8 mouse cellular contexts compared by ENCODE assay signal in the genomic region with DNA sequence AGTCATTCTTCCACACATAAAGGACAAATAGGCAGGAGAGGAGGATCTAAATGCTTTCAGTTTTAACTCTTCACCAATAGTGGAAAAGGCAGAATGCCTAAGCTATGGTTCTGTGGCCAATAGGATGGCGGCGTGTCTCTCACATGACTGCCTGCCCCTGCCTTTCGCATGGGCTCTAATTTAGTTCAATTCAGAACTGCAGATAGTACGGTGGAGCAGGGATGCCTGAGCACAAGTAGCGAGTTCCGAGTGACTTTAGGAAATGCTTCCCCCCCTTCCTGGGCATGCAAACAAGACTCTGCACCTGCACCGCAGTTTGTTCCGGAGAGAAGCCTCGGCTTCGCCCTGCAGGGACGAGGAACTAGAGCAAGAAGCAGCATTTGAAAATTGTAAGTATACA.
DNase-seq lines count a peak whose midpoint lies in the region; ATAC-seq and TF ChIP-seq lines count a peak whose summit lies in the region.

No protein-coding gene starts in this region.

- peak; percentile 95 for ATAC-seq in embryonic facial prominence, embryonic 14.5 days (ENCODE audit: low read depth)
- ATAC-seq in midbrain, embryonic 12.5 days (ENCODE audit: low FRiP score, low read depth), result peak; percentile 91

- H3K9me3 ChIP-seq in embryonic facial prominence, embryonic 14.5 days (ENCODE audit: control insufficient read depth, low read length), result no peaks in the 10 kb centered on the region
- H3K9me3 ChIP-seq in limb, embryonic 10.5 days (replicated peaks), result no peaks in the 10 kb centered on the region
- H3K9me3 ChIP-seq in midbrain, embryonic 12.5 days, result no peaks in the 10 kb centered on the region

- peak overlapping the region; percentile 85 for H3K9ac ChIP-seq in embryonic facial prominence, embryonic 14.5 days (ENCODE audit: low read depth, low read length)
- H3K9ac ChIP-seq in midbrain, embryonic 12.5 days (replicated peaks), result peak overlapping the region; percentile 73

- H3K4me1 ChIP-seq in bone marrow, adult 2 months (ENCODE audit: control insufficient read depth, insufficient read depth, low read length), result no peaks in the 10 kb centered on the region; the same call in 1 of the 2 replicates
- H3K4me1 ChIP-seq in embryonic facial prominence, embryonic 14.5 days (ENCODE audit: control insufficient read depth, insufficient read depth, low read length), result peaks cover 22% of the 10 kb centered on the region
- peaks cover 36% of the 10 kb centered on the region for H3K4me1 ChIP-seq in limb, embryonic 10.5 days
- H3K4me1 ChIP-seq in midbrain, embryonic 12.5 days, result peaks cover 17% of the 10 kb centered on the region; the same call in 1 of the 2 replicates

- peak overlapping the region; percentile 91 for H3K4me3 ChIP-seq in bone marrow, adult 2 months (replicated peaks; ENCODE audit: control insufficient read depth, low read depth, low read length)
- peak overlapping the region; percentile 78 for H3K4me3 ChIP-seq in embryonic facial prominence, embryonic 14.5 days (ENCODE audit: low read depth, low read length)
- H3K4me3 ChIP-seq in limb, embryonic 10.5 days, result peak overlapping the region; percentile 70
- peak overlapping the region; percentile 68 for H3K4me3 ChIP-seq in midbrain, embryonic 12.5 days

- DNase-seq in 3134 (ENCODE audit: extremely low read depth, insufficient read length, low spot score), result peak; percentile 77
- DNase-seq in embryonic facial prominence, embryonic 14.5 days (ENCODE audit: low spot score), result peak; percentile 98
- peak; percentile 90 to 92 for DNase-seq in heart, adult 18-20 months
- peak; percentile 81 for DNase-seq in kidney, adult 18-20 months
- DNase-seq in limb, embryonic 10.5 days (ENCODE audit: low spot score), result peak; percentile 79
- DNase-seq in skeletal muscle tissue, adult 2 months (ENCODE audit: low read depth, low spot score), result peak; percentile 79

- H3K4me2 ChIP-seq in embryonic facial prominence, embryonic 14.5 days (ENCODE audit: low read depth, low read length), result peak overlapping the region; percentile 75
- peak overlapping the region; percentile 60 for H3K4me2 ChIP-seq in midbrain, embryonic 12.5 days (replicated peaks)

- H3K36me3 ChIP-seq in embryonic facial prominence, embryonic 14.5 days (ENCODE audit: control insufficient read depth, insufficient read depth, low read length), result no peaks in the 10 kb centered on the region
- H3K36me3 ChIP-seq in limb, embryonic 10.5 days, result peaks cover 10% of the 10 kb centered on the region
- no peaks in the 10 kb centered on the region for H3K36me3 ChIP-seq in midbrain, embryonic 12.5 days

- no peaks in the 10 kb centered on the region for H3K27me3 ChIP-seq in embryonic facial prominence, embryonic 14.5 days (replicated peaks; ENCODE audit: control insufficient read depth, insufficient read depth, low read length)
- H3K27me3 ChIP-seq in limb, embryonic 10.5 days (ENCODE audit: low read depth, poor library complexity, severe bottlenecking), result no peaks in the 10 kb centered on the region
- no peaks in the 10 kb centered on the region for H3K27me3 ChIP-seq in midbrain, embryonic 12.5 days

- TF ChIP-seq CTCF in bone marrow, adult 2 months (IDR thresholded peaks at IDR 0.05; ENCODE audit: control insufficient read depth, insufficient read depth, low read length), result no peak

- peak overlapping the region; percentile 72 for H3K27ac ChIP-seq in bone marrow, adult 2 months (ENCODE audit: control insufficient read depth, insufficient read depth, low read depth, low read length, poor library complexity)
- H3K27ac ChIP-seq in embryonic facial prominence, embryonic 14.5 days (replicated peaks; ENCODE audit: low read depth, low read length), result peak overlapping the region; percentile 98
- H3K27ac ChIP-seq in limb, embryonic 10.5 days, result peak overlapping the region; percentile 92
- H3K27ac ChIP-seq in midbrain, embryonic 12.5 days (replicated peaks), result peak overlapping the region; percentile 92

- WGBS in bone marrow, adult 2 months, result under 1% methylated on average over 11 of the region's 11 CpGs
- whole genome bisulfite sequencing in embryonic facial prominence, embryonic 14.5 days, result under 1% methylated on average over 11 of the region's 11 CpGs
- 2% methylated on average over 11 of the region's 11 CpGs for WGBS in limb, embryonic 10.5 days
- 1% methylated on average over 11 of the region's 11 CpGs for WGBS in midbrain, embryonic 12.5 days

- no peak; the same call in 1 of the 2 replicates for TF ChIP-seq POLR2A in bone marrow, adult 2 months (IDR thresholded peaks at IDR 0.05; ENCODE audit: borderline replicate concordance, control insufficient read depth, low read depth, low read length)

Comparison
In these comparisons a context has a peak if more than half of its experiments do, and no peak if none do; other contexts are left out.
1. Peak in every context shown above with its lines: DNase-seq, ATAC-seq, H3K4me3 ChIP-seq and H3K27ac ChIP-seq.